Mouse (Mus musculus): Measurements from ENCODE around the gene 4930507D05Rik.
"Not testable (repeated sequence)": the region's sequence is repeated elsewhere in the genome, so short reads cannot be mapped to it uniquely, and the experiment has no call there.

Gene 4930507D05Rik

GRCm38 (mm10) chr10:62474944-62475343, 25.7 kb downstream of the 4930507D05Rik start:
- no peak for DNase-seq (ENCODE audit: extremely low read depth, insufficient read length, low spot score)

GRCm38 (mm10) chr10:62476980-62477379, 27.7 kb downstream of the 4930507D05Rik start:
- DNase-seq (ENCODE audit: extremely low read depth, insufficient read length, low spot score): no peak

GRCm38 (mm10) chr10:62481108-62481852, 32.0 kb downstream of the 4930507D05Rik start:
- no peak for DNase-seq (ENCODE audit: extremely low read depth, insufficient read length, low spot score)

- no peak for DNase-seq (ENCODE audit: extremely low read depth, insufficient read length, low spot score)
Observed at GRCm38 (mm10) chr10:62485878-62486582, 36.7 kb downstream of the 4930507D05Rik start.

GRCm38 (mm10) chr10:62486618-62487415, 37.5 kb downstream of the 4930507D05Rik start, which contains the start of gene Vps26a:
Vps26a (minus strand) TSS chr10:62486805.
- DNase-seq (ENCODE audit: extremely low read depth, insufficient read length, low spot score): peak; percentile 97

GRCm38 (mm10) chr10:62488266-62488665, 39.0 kb downstream of the 4930507D05Rik start:
- DNase-seq (ENCODE audit: extremely low read depth, insufficient read length, low spot score): peak; percentile 24

- not testable (repeated sequence) for DNase-seq (ENCODE audit: extremely low read depth, insufficient read length, low spot score)
Observed at GRCm38 (mm10) chr10:62491681-62492080, 42.4 kb downstream of the 4930507D05Rik start.

GRCm38 (mm10) chr10:62500088-62500915, 51.0 kb downstream of the 4930507D05Rik start:
- no peak for DNase-seq (ENCODE audit: extremely low read depth, insufficient read length, low spot score)
